In genomic region chr13:37580806-37581205, GRCm38 (mm10) we compare ENCODE assay signal across 16 mouse cellular contexts.
DNase-seq lines count a peak whose midpoint lies in the region; ATAC-seq lines count a peak whose summit lies in the region.
"Had no signal": no experiment of that assay in that cellular context is flagged by ENCODE, and none has a peak within 500 bp of the region (broad histone marks: within the 10 kb centered on the region; RNA-seq: fewer than 3 reads in every experiment).

No protein-coding gene starts in this region.

- H3K4me1 ChIP-seq in embryonic facial prominence, embryonic 11.5 days (ENCODE audit: control insufficient read depth, insufficient read depth, low read length) = no peaks in the 10 kb centered on the region
- peaks cover 5% of the 10 kb centered on the region for H3K4me1 ChIP-seq in embryonic facial prominence, embryonic 10.5 days
- H3K4me1 ChIP-seq: heart, embryonic 13.5 days had no signal

- peak; percentile 13 for DNase-seq in embryonic facial prominence, embryonic 11.5 days (ENCODE audit: low spot score)
- DNase-seq in embryonic facial prominence, embryonic 10.5 days (ENCODE audit: low spot score) = no peak
- DNase-seq in thymus, postnatal 0 days (ENCODE audit: low spot score) = peak; percentile 56
- no peak for DNase-seq in thymus, adult 18-20 months
- DNase-seq in induced T-regulatory cell, adult 2 months (ENCODE audit: low read depth) = peak; percentile 24
- DNase-seq in monocyte, adult 2 months (ENCODE audit: low read depth in 1 of 2, low spot score in 2 of 2) = peak; percentile 50 to 53
- DNase-seq in right cerebral cortex, postnatal 25 days = no peak
- DNase-seq: cerebellum, adult 2 months; embryo, embryonic 11 days; gastrocnemius, postnatal 14 days; retina, postnatal 1 day had no signal

- no peak overlapping the region for H3K4me2 ChIP-seq in embryonic facial prominence, embryonic 11.5 days (ENCODE audit: low read depth, low read length)
- H3K4me2 ChIP-seq: heart, embryonic 13.5 days; neural tube, embryonic 15.5 days had no signal

- no peaks in the 10 kb centered on the region for H3K9me3 ChIP-seq in embryonic facial prominence, embryonic 11.5 days (replicated peaks; ENCODE audit: control insufficient read depth, low read length)
- no peaks in the 10 kb centered on the region for H3K9me3 ChIP-seq in embryonic facial prominence, embryonic 10.5 days
- H3K9me3 ChIP-seq: forebrain, embryonic 10.5 days; heart, embryonic 13.5 days; hindbrain, embryonic 10.5 days; neural tube, embryonic 15.5 days had no signal

- no peaks in the 10 kb centered on the region for H3K36me3 ChIP-seq in embryonic facial prominence, embryonic 11.5 days (replicated peaks; ENCODE audit: control insufficient read depth, insufficient read depth, low read depth, low read length)
- H3K36me3 ChIP-seq in embryonic facial prominence, embryonic 10.5 days (replicated peaks) = no peaks in the 10 kb centered on the region
- H3K36me3 ChIP-seq: forebrain, embryonic 10.5 days; heart, embryonic 13.5 days; hindbrain, embryonic 10.5 days; neural tube, embryonic 15.5 days had no signal

- 71% methylated on average over 2 of the region's 2 CpGs for WGBS in embryonic facial prominence, embryonic 11.5 days
- WGBS in embryonic facial prominence, embryonic 10.5 days = 78% methylated on average over 2 of the region's 2 CpGs

- no peak overlapping the region for H3K9ac ChIP-seq in embryonic facial prominence, embryonic 11.5 days (replicated peaks; ENCODE audit: low read length)
- H3K9ac ChIP-seq: heart, embryonic 13.5 days; neural tube, embryonic 15.5 days had no signal

- ATAC-seq in embryonic facial prominence, embryonic 11.5 days (replicated peaks; ENCODE audit: insufficient number of reproducible peaks, low FRiP score, low TSS enrichment, low read depth) = no peak
- ATAC-seq in erythroid progenitor cell, adult 5-6 weeks (replicated peaks; ENCODE audit: low FRiP score, poor library complexity, severe bottlenecking) = no peak

- H3K27me3 ChIP-seq in embryonic facial prominence, embryonic 11.5 days (ENCODE audit: control insufficient read depth, insufficient read depth, low read length) = no peaks in the 10 kb centered on the region
- H3K27me3 ChIP-seq in embryonic facial prominence, embryonic 10.5 days (replicated peaks; ENCODE audit: low read depth, poor library complexity, severe bottlenecking) = no peaks in the 10 kb centered on the region
- H3K27me3 ChIP-seq: heart, embryonic 13.5 days; neural tube, embryonic 15.5 days had no signal

- no peak overlapping the region for H3K27ac ChIP-seq in embryonic facial prominence, embryonic 11.5 days (replicated peaks; ENCODE audit: low read depth, low read length)
- H3K27ac ChIP-seq in embryonic facial prominence, embryonic 10.5 days (replicated peaks) = no peak overlapping the region
- H3K27ac ChIP-seq: heart, embryonic 13.5 days; hindbrain, embryonic 10.5 days had no signal

- H3K4me3 ChIP-seq in embryonic facial prominence, embryonic 11.5 days (ENCODE audit: low read depth, low read length) = no peak overlapping the region
- H3K4me3 ChIP-seq in embryonic facial prominence, embryonic 10.5 days = no peak overlapping the region
- H3K4me3 ChIP-seq: forebrain, embryonic 10.5 days; heart, embryonic 13.5 days; hindbrain, embryonic 10.5 days; neural tube, embryonic 15.5 days had no signal

Comparison
In these comparisons a context has a peak if more than half of its experiments do, and no peak if none do; other contexts are left out.
1. DNase-seq: peak in embryonic facial prominence, embryonic 11.5 days (single experiment), thymus, postnatal 0 days (single experiment), induced T-regulatory cell, adult 2 months (single experiment) and monocyte, adult 2 months (2 of 2); none in embryonic facial prominence, embryonic 10.5 days (single experiment), thymus, adult 18-20 months (0 of 2) and right cerebral cortex, postnatal 25 days (single experiment).